Mouse (Mus musculus): ENCODE results near the gene Kif14.
"Not testable (repeated sequence)": the region's sequence is repeated elsewhere in the genome, so short reads cannot be mapped to it uniquely, and the experiment has no call there.

Kif14 gene

DNA sequence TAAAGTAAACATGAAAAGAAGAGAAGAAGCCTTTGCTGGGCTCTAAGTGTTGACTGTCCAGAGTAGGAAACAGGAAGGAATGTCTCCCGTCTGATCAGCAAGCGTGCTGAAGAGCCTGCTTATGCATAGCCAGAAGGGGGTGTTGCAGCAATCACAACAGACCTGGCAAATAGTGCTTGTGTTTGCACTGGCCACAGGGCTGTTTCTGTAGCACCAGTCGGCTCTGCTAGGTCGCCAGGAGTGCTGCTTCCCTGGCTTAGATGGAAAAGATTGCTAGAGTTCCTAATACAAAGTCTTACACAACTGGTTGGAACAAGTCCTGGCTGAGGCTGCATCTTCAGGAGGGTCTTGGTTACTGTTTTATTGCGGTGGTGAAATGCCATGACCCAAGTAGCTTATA, 25.5 kb downstream of the Kif14 start:
- DNase-seq (ENCODE audit: low read depth): no peak

DNA sequence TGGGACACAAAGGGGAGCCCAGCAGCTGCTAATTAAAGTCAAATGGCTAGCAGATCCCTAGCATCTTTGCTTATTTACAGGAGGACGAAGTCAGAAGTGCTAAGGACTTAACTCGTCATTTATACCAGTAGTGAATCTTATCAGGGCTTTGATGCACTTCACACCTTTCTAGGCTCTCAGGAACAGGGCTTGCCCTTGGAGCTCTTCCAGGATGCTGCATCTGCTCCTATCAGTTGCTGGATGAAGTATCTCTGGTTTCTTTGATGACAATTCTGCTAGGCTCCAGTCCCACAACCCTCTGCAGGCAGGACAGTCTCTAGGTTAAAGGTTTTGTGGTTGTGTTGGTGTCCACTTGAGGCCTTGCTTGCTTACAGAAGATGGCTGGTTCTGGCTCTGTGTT, 26.1 kb downstream of the Kif14 start:
- DNase-seq (ENCODE audit: low read depth): no peak

DNA sequence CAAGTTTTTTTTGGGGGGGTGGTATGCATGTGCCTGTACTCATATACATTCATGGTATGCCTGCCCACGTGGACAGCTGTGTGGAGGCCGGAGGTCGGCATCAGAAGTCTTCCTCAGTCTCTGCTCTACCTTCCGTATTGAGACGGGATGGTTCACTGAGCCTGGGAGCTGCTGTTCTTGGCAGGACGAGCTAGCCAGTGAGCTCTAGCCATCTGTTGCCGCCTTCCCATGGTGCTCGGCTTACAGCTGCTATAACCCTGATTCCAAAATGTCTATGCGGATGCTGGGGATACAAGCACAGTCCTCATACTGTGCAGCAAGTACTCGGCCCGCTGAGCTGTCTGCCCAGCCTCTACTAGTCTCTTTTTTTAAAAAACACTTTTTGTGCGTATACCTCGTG, 33.2 kb downstream of the Kif14 start:
- no peak for DNase-seq (ENCODE audit: low read depth)

DNA sequence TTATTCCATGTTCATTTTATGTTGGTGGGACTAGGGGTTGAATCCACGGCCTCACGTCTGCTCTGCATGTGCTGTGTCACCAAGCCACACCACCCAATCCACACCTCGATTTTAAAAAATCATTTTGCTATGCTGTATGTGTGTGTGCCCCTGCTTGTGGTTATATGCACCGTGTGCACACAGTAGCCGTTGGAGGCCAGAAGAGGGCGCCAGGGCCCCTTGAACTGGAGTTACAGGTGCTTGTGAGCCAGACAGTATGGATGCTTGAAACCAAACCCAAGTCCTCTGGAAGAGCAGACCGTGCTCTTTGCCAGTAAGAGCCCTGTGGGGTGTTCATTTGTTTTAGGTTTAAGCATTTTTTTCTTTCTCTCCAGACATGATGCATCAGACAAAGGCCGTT, 36.8 kb downstream of the Kif14 start:
- DNase-seq (ENCODE audit: low read depth): no peak

DNA sequence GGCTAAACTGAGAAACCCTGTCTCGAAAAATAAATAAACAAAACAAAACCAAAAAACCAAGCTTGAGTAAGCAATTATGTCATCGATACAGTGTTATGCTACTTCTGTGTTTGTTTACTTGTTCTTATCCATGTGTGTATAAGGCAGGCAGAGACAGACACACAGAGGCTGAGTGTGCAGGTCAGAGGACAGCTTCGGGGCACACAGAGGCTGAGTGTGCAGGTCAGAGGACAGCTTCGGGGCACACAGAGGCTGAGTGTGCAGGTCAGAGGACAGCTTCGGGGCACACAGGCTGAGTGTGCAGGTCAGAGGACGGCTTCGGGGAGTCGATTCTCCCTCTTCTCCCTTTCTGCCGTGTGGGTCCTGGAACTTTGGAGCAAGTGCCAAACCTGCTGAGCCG, 40.1 kb downstream of the Kif14 start:
- not testable (repeated sequence) for DNase-seq (ENCODE audit: low read depth)

DNA sequence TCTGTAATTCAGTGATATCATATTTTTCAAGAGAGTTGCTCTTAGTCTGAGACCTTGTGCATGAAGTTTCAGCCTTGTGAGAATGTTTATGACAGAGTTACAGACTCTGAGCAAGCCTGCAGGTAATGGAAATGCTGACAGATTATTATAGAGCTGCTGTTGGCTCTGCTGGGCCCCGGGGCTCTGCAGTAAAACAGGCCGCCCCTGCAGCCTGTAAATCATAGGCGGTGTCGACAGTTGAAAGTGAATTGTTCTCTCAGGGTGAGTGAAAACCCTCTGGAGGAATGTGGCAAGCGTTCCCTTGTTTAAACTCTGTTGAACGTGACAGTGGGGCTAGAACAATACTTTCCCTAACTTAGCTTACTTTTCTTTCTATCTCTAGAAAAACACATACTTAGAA, 46.2 kb downstream of the Kif14 start:
- no peak for DNase-seq (ENCODE audit: low read depth)

DNA sequence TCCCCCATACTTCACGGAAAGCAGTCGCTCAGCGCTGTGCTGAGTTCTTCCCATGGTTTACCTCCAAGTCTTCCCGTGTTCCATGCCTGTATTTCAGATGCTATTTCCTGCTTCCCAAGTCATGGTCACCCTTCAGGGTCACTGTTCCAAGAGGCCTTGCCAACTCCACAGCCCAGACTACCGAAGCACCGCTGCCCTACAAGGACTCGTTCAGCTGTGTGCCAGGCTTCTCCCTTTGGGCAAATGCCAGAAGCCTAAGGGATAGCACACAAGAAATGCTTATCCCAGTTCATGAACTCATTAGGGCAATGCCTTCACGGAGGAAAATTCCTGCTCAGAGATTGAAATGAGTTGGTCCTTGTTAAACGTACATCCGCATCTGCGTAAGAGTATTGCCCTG, 47.0 kb downstream of the Kif14 start:
- no peak for DNase-seq (ENCODE audit: low read depth)

DNA sequence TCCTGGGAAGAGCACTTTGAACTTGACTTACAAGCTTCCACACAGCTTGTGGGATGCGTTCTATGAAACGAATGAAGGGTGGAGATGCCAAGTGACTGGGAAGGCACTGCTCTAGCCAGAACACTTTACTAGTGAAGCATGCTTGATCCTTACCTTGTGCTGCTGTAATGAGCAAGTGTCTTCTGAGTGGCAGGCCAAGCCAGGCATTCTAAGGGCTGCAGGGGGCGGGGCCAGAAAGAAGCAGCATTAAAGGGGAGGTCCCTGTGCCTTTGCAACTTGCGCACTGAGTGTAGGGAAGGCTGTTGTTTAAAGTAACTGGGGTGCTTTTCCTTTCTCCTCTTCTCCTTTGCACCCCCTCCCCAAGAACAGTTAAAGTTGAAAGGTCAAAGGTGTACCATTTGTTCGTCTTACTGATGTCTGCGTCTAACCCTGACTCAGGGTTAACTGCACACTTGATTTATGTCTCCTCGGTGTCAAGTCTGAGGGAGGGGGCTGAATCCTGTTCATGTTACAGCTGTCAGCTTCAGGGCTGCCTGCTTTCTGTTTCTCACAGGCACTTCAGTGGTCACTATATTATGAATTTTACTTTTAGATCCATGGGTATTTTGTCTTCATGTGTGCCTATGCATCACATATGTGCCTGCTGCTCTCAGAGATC, 52.7 kb downstream of the Kif14 start:
- DNase-seq (ENCODE audit: low read depth): no peak

DNA sequence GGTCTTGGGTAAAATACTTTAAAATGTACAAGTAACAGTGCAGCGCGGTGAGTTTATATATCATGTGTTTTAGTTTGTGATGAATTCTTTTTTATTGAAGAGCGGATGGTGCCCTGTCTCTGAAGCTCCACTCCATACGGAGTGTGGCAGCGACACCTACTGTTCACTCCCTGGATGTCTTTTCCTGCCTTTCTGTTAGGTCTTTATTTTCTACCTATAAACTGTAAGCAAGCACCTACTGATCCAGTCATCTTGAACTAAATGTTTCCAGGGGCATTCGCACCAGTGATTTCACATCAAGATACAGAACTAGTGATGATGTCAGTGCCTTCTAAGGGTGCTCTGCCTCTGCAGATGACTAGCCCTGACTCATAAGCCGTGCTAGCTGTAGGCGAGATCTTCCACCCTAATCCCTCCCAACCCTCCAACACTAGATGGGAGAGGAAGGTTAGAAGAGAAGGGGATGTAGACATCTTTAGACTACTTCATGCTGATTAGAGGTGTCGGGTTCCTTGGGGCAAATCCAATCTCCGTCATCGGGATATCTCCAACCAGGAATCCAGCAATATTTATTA, 55.3 kb downstream of the Kif14 start:
- DNase-seq (ENCODE audit: low read depth): peak; percentile 30

DNA sequence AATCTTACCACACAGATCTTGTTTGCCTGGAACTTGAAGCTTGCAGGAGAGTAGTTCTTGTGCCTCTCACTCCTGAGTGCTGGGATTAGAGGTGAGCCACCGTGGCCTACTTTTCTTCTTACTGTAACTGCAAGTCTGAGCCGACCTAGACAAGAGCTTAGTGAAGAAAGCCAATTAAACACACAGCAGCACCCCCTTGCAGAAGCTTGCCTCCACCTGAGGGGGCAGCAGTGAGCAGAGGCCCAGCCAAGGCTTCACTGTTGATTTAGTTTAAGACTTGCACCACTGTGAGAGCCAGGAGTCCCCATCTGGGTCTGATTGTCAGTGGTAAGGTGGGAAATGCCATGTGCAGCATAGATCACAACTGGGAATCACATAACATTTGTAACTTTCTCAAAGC, 58.8 kb downstream of the Kif14 start:
- DNase-seq (ENCODE audit: low read depth): peak; percentile 31

DNA sequence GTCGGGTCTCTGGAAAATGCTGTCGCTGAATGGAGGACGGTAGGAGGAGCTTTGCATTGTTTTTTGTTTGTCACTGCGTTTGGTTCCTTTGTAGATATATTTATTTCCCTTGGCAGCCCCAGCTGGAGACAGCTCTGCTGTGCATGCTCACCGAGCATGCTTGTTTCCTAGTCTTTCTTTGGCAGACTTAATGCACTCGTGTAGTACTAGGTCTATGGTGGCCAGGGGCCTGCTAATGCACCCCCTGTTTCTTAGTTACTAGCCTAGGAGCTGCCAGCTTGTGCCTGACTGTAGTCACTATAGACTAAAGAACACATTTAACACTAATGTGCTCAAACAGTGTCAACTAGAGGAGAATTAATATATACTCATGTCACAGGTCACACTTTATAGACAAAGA, 59.7 kb downstream of the Kif14 start:
- DNase-seq (ENCODE audit: low read depth): no peak

DNA sequence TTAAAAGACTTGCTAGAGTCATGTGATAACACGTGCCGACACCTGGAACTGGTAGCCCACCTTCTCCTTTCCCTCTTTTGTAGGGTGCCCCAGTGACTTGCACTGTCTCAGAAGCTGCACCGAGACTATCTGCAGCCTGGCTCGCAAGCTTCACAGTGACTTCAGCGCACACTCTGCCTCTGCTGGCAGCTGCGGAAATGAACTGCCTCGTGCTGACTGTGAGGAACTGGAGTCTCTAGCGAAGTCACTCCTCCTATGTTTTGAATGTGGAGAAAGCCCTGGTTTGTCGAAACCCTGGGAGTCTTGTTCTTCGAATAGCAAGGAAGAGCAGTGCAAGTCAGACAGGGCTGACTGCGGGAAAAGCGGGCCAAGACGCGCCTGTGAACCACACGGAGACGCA, 61.0 kb downstream of the Kif14 start:
- no peak for DNase-seq (ENCODE audit: low read depth)

DNA sequence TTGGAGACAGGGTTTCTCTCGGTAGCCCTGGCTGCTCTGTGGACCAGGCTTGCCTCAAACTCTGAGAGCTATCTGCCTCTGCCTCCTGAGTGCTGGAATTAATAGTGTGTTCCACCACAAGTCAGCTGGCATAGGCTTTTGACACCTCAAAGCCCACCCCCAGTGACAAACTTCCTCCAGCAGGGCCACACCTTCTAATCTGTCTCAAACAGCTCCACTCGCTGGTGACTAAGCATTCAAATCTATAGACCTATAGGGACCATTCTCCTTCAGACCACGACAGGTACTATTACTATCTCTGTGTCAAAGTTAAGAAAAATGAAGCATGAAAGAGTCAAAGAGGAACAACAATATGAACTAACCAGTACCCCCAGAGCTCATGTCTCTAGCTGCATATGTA, 66.4 kb downstream of the Kif14 start:
- DNase-seq (ENCODE audit: low read depth): no peak

DNA sequence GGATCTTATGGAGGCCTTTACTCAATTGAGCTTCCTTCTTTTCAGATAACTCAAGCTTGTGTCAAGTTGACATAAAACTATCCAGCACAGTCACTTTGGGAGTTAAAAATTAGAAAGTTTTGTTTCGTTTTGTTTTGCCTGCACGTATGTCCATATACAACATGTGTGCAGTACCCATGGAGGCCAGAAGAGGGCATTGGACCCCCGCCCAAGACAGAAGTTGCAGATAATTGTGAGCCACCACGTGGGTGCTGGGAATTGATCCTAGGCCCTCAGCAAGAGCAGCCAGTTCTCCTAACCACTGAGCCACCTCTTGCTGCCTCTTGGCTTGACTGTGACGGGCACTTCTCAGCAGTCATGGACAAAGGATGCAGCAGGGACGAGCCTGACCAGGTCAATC, 70.8 kb downstream of the Kif14 start:
- DNase-seq (ENCODE audit: low read depth): no peak

DNA sequence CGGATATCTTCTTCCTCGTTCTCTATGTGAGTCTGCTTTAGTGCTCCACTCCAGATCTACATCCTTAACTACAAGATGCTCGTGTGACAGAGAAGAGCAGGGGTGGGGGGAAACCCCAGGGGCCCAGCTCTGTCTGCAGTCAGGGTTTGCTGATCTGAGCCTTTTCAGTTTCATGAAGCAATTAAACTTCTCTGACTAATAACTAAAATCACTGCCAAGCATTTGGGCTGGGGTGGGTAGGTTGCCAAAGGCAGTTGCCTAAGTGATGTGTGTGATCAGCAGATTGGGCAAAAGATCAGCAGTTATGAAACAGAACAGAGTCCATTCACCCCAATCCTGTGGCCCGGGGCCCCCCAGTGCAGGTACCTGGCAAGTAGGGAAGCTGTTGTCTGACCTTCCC, 72.1 kb downstream of the Kif14 start:
- peak; percentile 80 for DNase-seq (ENCODE audit: low read depth)

DNA sequence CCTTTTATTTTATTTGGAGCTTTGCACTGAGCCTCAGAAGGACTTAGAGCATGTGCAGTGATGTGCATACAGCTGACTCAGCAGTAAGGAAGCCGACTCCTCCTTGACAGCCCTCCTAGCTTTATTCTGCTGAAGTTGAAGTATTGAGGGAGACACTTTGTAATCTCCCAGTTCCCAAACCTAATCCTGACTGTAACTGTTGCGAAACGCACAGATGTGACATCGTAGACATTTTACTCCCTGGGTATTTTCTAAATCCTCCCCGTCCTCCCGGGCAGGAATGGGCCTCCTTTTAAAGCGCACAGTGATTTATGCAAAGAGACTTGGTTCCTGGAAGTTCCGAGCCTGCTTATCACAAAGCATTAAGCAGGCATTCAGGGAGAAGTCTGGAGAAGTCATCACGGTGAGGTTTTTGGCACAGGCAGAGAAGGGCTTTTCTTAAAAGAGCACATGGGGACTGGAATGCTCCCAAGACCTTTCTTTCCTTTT, 74.3 kb downstream of the Kif14 start:
- peak; percentile 14 for DNase-seq (ENCODE audit: low read depth)

DNA sequence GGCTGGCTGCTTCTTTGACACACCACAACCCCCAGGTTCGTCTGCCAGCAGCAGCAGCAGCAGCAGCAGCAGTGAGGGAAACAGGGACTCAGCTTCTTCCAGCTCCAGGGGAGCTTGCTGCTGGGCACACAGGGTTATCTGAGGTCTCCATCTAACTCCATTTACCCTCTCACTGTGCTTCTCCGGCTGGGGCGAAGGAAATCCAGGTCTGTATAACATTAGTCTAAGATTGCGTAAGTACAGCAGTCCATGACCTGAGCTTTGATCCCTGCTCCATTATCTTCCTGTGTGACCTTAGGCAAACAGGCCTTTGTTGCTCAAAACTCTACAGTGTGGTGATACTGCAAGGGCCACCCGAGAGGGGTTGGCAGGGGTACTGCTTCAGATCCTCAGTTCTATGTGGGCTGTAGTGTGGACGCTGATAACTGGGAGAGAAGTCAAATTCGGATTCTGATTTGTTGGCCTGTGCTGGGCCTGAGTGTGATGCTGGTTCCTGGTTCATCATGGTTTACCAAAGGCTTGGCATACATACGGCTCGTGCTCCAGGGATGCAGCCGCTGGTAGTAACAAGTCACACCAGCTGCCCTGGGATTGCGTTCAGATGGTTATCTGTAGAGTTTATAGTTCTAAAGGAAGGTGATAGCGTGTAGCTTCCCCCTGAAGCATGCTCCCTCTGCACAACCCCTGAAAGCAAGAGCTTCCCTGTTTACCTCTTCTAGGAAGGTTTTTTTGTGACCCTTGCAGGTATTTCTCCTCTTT, 75.7 kb downstream of the Kif14 start:
- DNase-seq (ENCODE audit: low read depth): no peak

DNA sequence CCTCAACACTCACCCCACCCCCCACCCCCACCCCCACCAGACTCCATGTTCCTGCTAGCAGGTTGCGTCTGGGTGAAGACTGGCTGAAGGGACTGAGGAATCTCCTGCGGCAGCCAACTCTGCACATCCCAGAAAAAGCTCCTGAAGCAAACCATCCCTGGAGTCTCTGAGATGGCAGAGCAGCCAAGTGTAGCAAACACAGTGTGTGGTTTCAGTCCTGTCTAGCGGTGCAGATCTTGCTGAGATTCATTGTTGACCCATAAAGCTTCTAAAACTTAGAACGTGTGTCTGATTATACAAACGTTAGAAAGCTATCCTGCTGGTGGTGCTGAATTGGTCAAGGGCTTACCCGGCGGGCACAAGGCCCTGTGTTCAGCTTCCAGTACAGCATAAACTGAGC, 77.8 kb downstream of the Kif14 start:
- DNase-seq (ENCODE audit: low read depth): no peak

DNA sequence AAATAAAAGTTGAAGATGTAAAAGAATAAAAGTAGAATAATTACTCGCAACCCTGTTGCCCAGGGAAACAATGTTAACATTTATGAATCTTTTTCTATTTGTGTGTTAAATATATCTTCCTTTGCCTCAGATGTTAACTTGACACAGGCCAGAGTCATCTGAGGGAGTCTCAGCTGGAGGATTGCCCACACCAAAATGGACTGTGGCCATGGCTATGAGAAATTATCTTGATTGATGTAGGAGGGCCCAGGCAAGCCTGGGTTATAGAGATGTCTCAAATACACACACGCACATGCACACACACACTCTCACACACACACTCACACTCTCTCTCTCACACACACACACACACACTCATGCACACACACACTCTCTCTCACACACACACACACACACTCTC, 80.9 kb downstream of the Kif14 start:
- no peak for DNase-seq (ENCODE audit: low read depth)

DNA sequence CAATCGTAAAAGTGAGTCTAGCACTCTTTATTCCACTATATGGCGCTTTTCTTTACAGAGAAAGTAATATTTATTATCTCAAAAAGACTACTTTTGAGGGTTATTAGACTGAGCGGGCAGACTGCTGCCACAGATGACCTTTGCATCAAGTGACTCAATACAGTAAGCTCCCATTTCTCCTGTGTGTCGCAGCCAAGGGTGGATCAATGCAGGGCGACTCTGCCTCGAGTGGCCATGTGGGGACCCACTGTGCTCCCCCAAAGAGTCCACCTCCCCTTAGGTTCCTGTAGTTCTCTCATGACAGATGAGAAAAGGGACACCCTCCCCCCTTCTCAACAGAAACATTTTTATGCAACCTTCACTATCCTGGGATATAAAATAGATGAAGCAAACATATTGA, 84.1 kb downstream of the Kif14 start:
- no peak for DNase-seq (ENCODE audit: low read depth)

DNA sequence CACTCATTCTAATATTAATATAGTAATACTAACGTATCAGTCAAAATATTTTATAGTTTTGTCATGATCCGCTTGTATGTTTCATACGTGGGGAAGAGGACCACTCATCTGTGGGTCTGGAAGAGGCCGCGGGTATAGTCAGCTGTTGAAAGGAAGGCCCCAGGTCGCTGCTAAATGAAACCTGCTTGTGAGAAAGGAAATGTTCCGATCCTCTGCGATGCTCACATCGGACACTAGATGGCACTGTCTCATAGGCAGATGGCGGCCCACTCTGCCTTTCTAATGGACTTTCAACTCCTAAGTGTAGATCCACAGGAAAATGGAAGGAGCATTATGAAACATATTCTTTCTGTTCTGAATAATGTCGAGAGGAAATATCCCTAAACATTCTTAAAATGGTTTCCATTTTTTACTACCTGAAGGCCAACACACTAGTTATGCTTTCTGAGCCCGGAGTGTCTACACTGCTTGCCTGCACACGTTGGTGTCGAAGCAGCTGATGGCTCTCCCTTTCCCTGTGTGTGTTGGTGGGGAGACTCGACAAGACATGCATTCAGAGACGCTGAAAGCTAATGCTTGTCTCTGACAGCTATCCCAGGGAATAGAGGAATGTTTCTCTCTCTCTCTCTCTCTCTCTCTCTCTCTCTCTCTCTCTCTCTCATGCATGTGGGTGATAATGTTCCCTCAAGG, 84.9 kb downstream of the Kif14 start:
- peak; percentile 67 for DNase-seq (ENCODE audit: low read depth)

DNA sequence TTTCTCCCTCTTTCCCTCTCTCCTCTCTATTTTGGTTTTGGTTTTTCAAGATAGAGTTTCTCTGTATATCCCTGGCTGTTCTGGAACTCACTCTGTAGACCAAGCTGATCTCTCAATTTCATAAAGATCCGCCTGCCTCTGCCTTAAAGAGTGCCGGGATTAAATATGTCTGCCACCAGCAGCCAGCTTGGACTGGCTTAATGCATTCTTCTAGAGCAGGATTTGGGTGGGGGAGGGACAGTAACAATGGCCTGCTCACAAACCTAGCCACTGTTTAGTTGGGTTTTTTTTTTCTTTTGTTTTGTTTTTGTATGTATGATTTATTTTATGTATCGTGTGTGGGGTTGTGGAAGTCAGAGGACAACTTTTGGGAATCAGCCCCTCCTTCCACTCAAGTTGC, 88.5 kb downstream of the Kif14 start:
- DNase-seq (ENCODE audit: low read depth): no peak

DNA sequence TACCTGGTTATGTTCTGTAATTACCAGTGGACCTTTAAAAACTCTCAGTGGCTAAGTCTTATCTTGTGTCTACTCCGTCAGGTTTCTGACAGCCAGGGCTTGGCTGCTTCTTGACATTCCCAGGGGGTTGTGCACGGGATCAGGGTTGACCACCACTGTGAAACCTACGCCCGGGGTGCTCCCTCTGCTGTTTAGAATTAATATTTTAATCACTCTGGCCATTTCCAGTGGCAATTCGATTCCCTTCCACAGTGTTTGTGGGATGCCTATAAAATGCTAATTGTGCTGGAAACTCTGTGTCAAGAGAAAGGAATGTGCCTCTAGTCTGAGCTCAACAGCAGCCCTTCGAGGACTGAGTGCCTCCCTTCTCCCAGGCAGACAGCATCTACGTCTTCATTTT, 89.7 kb downstream of the Kif14 start:
- DNase-seq (ENCODE audit: low read depth): peak; percentile 58
